Mouse (Mus musculus) embryonic fibroblast, embryonic 13.5 days (primary cell): ENCODE results near the gene Cpne2.
A peak's percentile ranks its signal among the peaks of the same experiment; 100 is the strongest.

Experiments
- CTCF ChIP-seq: IDR thresholded peaks from 2 replicates; pipeline ENCODE4 v1.5.1; 2011; ENCODE audit warnings: mild to moderate bottlenecking, control low read depth, low read length, moderate library complexity, borderline replicate concordance; ENCODE audit not compliant: insufficient read depth
- POLR2A ChIP-seq: IDR thresholded peaks from 2 replicates; pipeline ENCODE4 v1.6.1; 2011; ENCODE audit warnings: low read depth, mild to moderate bottlenecking, control low read depth, low read length, moderate library complexity

- TF ChIP-seq CTCF (peak; percentile 76), POLR2A (no peak)
Measured at GRCm38 (mm10) chr8:94492021-94492681, 40.6 kb upstream of the Cpne2 start.
